Mouse (Mus musculus): ENCODE measurements around the gene Telo2. TPM values are rescaled to one million over a fixed set of nuclear protein-coding genes. Genes with fewer than 3 reads are reported as not detected.
A peak's percentile ranks its signal among the peaks of the same experiment; 100 is the strongest.

Gene Telo2
- total RNA-seq, 2 experiments from 2014 or later: 26.3 to 28.7 TPM

- no peak for DNase-seq (ENCODE audit: low spot score in 2 of 2)
- intact Hi-C loops (cut with DNase I): no loop called here
Measured at GRCm38 (mm10) chr17:25110590-25110989, 5.2 kb downstream of the Telo2 start.

GRCm38 (mm10) chr17:25109578-25109977 lies 6.2 kb downstream of the Telo2 start:
- no peak for DNase-seq (ENCODE audit: low spot score in 2 of 2)

DNA sequence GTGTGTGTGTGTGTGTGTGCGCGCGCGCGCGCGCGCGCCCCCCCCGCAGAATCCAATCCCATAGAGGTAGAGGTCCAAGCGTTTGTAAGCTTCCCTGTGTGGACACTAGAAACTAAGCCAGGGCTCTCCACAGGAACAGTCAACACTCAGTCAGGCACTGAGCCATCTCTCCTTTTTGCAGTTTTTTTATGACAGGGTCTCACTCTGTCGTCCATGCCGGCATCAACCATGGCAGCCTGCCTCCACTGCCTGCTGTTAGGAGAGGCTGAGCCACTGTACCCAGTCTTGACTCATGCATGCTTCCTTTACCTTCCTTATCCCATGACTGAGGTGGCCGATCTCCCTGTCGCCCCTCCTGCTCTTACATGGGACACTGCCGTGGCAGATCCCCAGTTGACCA lies 8.0 kb downstream of the Telo2 start:
- DNase-seq (ENCODE audit: low spot score in 2 of 2): no peak
- intact Hi-C loops (cut with DNase I): no loop called here

More at GRCm38 (mm10) chr17:25109578-25109977, 6.2 kb downstream of the Telo2 start:
- intact Hi-C loops (cut with DNase I): no loop called here

DNA sequence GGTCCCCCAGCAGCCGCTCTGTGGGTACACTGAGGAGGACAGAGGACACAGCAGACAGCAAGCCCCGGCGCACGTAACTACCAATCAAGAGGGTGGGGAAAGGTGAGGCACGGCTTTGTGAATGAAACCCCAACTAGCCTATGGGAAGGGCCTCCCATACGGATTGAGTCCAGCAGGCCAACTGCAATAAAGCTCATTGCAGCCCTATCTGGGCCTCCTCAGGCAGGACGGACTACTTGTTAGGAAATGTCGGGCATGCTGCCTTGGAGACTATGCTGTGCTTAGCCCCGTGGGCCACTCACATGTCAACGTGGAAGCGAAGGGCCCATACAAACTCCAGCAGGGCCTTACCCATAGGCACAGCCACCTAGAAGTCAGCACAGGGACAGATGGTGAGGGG lies 14.4 kb downstream of the Telo2 start:
- peak in 1 of 2 experiments; percentile 47 for DNase-seq (ENCODE audit: low spot score in 2 of 2)
- intact Hi-C loops (cut with DNase I): no loop called here

DNA sequence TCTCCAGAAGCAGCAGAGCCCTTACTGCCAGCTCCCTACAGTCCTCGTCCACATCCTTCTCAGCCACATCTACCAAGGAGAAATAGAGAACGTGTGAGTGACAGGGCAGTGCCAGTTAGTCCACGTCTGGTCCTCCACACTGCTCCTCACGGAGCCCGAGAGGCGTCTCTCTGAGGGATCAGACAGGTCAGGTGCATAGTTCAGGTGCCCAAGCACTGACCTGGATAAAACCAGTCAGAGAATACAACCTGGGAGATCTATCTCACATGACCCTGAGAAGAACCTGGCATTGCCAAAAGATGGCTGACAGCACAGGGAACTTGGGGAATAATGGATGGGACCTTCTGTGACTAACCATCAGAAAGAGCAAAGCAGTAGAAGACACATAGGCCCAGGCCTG lies 15.7 kb downstream of the Telo2 start:
- intact Hi-C loops (cut with DNase I): no loop called here
- DNase-seq (ENCODE audit: low spot score in 2 of 2): no peak

DNA sequence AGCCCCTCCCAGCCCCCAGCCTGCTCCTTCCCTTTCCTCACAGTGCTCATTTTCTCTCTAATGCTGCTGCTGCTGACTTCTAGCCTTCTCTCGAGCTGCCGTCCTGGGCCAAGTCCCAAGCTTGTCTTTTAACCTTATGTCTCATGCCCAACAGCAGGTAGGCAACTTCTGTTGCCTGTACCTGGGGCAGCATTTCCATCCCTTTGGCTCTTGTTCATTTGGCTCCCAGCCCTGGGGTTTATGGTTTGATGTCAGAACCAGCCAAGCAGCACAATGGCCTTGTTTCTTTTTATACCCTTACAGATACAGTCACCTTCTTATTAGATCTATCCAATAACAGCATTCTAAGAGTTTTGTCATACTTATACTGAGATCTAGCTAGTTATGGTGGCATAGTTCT lies 19.5 kb downstream of the Telo2 start:
- no peak for DNase-seq (ENCODE audit: low spot score in 2 of 2)

DNA sequence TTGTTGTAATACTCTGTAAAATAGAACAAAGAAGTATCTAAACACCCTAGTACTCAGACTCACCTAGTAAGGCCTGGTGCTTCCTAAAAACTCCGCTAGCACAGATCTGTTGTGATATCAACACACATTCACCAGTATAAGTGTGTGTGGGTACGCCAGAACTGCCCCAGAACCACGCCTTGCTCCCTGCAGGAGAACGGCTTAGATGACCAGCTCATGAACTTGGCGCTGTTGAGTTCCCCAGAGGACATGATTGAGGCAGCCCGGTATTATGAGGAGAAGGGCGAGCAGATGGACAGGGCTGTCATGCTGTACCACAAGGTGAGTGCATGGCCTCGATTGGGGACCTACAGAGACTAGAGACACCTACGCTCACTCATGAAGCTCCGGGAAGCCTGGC lies 25.3 kb downstream of the Telo2 start:
- intact Hi-C loops (cut with DNase I): no loop called here
- DNase-seq (ENCODE audit: low spot score in 2 of 2): no peak

More for the DNA sequence above, 19.5 kb downstream of the Telo2 start:
- intact Hi-C loops (cut with DNase I): no loop called here

DNA sequence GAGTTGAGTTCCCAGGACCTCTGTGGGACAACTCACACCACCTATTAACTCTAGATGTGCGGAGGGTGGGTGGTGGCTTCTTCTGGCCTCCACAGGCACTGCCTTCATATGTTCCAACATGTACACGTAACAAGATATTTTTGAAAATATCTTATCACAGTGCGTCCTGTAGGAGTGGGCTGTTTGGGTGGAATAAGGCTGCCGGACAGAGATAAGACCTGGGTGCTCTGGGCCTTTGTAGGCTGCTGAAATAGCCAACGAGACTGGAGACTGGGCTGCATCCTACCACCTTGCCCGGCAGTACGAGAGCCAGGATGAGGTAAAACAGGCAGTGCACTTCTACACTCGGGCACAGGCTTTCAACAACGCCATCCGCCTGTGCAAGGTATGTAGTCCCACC lies 26.6 kb downstream of the Telo2 start:
- DNase-seq (ENCODE audit: low spot score in 2 of 2): no peak
- intact Hi-C loops (cut with DNase I): no loop called here

GRCm38 (mm10) chr17:25086724-25087123 lies 29.0 kb downstream of the Telo2 start:
- intact Hi-C loops (cut with DNase I): no loop called here

GRCm38 (mm10) chr17:25084835-25085385 lies 30.9 kb downstream of the Telo2 start:
- intact Hi-C loops (cut with DNase I): loop anchor here (5.0 kb wide), 1 partner anchor 48 kb away; no protein-coding TSS in a partner anchor
- no peak for DNase-seq (ENCODE audit: low spot score in 2 of 2)

More at GRCm38 (mm10) chr17:25086724-25087123, 29.0 kb downstream of the Telo2 start:
- DNase-seq (ENCODE audit: low spot score in 2 of 2): no peak

- intact Hi-C loops (cut with DNase I): loop anchor here (5.0 kb wide), 1 partner anchor 46 kb away; no protein-coding TSS in a partner anchor
- no peak for DNase-seq (ENCODE audit: low spot score in 2 of 2)
Measured at GRCm38 (mm10) chr17:25083444-25083931, 32.3 kb downstream of the Telo2 start, which contains the start of gene Tmem204. Gene Tmem204, minus strand, starts transcription at chr17:25083591.

GRCm38 (mm10) chr17:25082887-25083286 lies 32.9 kb downstream of the Telo2 start:
- DNase-seq (ENCODE audit: low spot score in 2 of 2): no peak

DNA sequence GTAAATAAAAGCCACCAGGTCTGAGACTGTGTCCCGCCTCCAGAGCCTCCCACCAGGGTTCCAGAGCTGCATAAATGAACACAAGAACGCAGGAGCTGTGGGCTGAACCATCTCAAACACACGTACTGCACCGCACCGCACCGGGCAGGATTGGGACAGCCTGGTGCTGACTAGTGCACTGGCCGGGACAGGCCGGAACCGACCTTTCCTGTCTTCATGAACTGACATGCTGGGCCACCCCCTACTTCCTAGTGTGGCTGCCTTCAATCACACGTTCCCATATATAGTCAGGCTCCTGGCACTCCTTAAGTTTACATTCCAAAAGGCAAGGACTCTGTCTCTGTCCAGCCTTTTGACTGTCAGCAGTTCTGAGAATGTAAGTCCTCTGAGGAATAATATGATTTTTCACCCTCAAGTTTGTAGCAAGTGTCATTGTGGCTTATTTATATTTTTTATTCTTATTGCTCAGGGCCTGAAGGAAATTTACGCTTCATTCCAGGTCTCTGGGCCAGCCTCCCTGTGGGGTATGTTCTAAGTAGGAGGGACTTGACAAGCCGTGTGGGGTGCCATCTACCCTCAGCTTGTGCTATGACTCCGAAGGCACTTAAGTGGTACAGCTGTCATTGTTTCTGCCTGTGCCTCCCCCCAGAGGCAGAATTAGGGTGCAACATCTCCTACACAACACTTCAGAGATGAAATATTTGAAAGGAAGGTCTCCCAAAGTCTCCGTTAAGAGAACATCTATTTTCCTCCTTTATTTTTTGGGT lies 33.5 kb downstream of the Telo2 start:
- DNase-seq (ENCODE audit: low spot score in 2 of 2): peak; percentile 14 to 42

More at GRCm38 (mm10) chr17:25082887-25083286, 32.9 kb downstream of the Telo2 start:
- intact Hi-C loops (cut with DNase I): loop anchor here (5.0 kb wide), 1 partner anchor 46 kb away; no protein-coding TSS in a partner anchor

GRCm38 (mm10) chr17:25080960-25081381 lies 34.8 kb downstream of the Telo2 start:
- DNase-seq (ENCODE audit: low spot score in 2 of 2): peak in 1 of 2 experiments; percentile 22
- intact Hi-C loops (cut with DNase I): loop anchor here (5.0 kb wide), 1 partner anchor 44 kb away; no protein-coding TSS in a partner anchor

More for the DNA sequence above, 33.5 kb downstream of the Telo2 start:
- intact Hi-C loops (cut with DNase I): loop anchor here (5.0 kb wide), 1 partner anchor 45 kb away; no protein-coding TSS in a partner anchor

DNA sequence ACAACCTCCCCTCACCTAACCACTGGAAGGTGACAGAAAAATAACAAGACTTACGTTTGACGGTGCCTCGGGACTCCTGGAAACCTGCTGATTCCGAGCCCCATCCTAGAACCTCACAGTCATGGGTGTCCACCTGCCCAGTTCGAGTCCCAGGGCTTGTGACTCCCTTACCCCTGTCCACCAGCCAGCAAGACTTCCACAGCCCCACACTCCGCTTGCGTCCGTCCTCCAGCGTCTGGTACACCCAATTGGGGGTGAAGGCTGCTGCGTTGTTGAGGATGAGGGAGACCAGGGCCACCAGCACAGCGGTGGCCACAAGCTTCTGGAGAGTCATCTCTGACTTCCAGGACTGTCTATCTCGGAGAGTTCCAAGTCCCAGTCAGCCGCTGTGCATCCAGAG lies 35.6 kb downstream of the Telo2 start:
- intact Hi-C loops (cut with DNase I): loop anchor here (5.0 kb wide), 1 partner anchor 43 kb away; no protein-coding TSS in a partner anchor
- no peak for DNase-seq (ENCODE audit: low spot score in 2 of 2)

GRCm38 (mm10) chr17:25077771-25078372 lies 37.9 kb downstream of the Telo2 start:
- intact Hi-C loops (cut with DNase I): no loop called here
- peak; percentile 50 to 55 for DNase-seq (ENCODE audit: low spot score in 2 of 2)

- intact Hi-C loops (cut with DNase I): no loop called here
- DNase-seq (ENCODE audit: low spot score in 2 of 2): peak in 1 of 2 experiments; percentile 31
Measured at GRCm38 (mm10) chr17:25076906-25077305, 38.9 kb downstream of the Telo2 start.

- intact Hi-C loops (cut with DNase I): no loop called here
- no peak for DNase-seq (ENCODE audit: low spot score in 2 of 2)
Measured at GRCm38 (mm10) chr17:25068690-25069089, 47.1 kb downstream of the Telo2 start.

GRCm38 (mm10) chr17:25067442-25067851 lies 48.3 kb downstream of the Telo2 start:
- intact Hi-C loops (cut with DNase I): no loop called here
- DNase-seq (ENCODE audit: low spot score in 2 of 2): no peak

DNA sequence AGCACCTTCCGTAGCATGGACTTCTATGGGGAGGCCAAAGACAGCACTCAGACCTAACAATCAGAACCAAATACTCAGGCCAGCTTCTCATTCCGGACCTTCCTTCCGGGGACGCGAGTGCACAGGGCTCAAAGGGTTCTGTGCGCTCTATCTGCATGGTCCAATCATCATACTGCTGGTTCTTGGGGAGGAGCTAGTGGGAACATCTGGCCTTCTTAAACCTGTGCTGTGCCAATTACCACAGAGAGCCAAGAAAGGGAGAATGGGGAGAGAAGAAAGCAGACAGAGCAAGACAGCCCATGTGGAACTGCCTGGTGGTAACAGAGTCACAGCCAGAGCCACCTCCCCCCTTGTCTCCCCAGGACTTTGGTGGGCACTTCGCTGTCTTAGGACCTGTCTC lies 49.2 kb downstream of the Telo2 start:
- intact Hi-C loops (cut with DNase I): no loop called here
- DNase-seq (ENCODE audit: low spot score in 2 of 2): no peak
